Mouse (Mus musculus): ENCODE measurements around the gene Lnx1.

DNA sequence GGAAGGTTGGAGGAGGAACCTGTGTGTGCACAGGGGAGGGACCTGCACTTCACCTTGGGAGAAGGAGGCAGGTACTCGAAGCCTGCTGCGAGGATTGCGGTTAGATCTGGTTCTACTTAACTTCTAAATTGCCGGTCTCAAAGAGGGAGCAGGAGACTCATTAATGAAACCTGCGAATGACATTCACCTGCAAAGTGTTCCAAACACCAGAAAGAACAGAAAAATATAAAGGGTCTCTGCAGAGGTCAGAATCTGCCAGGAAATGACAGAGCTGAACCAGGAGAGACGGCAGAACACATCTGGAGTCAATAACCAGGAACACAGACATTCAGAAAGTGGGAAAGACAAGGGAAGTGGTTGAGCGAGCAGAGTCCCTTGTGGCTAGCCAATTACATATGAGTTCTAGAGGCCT lies 8.3 kb downstream of the Lnx1 start:
- TF ChIP-seq POLR2A (IDR thresholded peaks at IDR 0.05; ENCODE audit: insufficient read length, low read depth) (no peak), MAX (IDR thresholded peaks at IDR 0.05; ENCODE audit: low read depth) (no peak)

Data from myocyte (in vitro differentiated cells).